Mouse (Mus musculus) spleen, postnatal 36 days (tissue): ENCODE measurements around the gene H6pd.

Source experiments
- DNase-seq, 2 experiments: peaks; one replicate each; pipeline ENCODE4 v3.0.0; 2022; ENCODE audit warnings: low spot score in 2 of 2, mixed read lengths in 1 of 2

The H6pd gene

GRCm38 (mm10) chr4:149975730-149976254 is 33.0 kb downstream of the H6pd start:
- DNase-seq, result no peak

GRCm38 (mm10) chr4:149975291-149975690 is 33.5 kb downstream of the H6pd start:
- no peak for DNase-seq

DNA sequence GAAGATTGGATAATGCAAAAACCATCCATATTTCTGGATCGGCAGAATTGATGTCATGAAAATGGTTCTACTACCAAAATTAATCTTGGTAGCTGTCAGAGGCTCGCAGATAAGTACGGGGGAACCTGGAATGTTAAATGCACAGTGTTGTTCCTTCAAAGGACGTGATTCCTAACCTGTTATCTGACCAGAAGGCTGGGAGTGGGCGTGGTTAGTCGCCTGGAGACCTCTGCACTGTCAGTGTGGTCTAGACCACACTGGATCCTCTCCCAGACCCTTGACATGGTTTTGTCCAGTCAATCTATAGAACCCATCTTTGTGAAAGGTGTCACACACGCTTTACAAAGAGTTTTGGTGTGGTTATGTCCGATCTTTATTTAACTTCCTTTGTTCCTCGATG is 37.4 kb downstream of the H6pd start:
- no peak for DNase-seq

DNA sequence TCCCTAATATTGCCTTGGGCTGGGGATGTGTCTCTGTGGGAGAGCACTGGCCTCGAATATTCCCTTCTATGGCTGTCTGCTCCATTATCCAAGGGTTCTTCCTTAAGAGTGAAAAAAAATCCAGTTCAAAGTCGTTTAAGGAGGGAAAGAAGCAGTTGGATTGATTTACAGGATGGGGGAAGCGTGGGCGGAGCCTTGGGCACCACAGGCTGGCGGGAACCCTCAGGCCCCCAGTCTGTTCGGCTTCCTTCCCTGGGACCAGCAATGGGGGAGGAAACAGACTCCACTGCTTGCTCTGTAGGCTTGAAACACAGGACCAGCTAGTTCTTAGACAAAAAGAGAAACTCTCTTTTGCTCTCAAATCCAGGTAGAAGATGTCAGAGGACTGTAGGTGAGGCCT is 40.3 kb downstream of the H6pd start:
- no peak for DNase-seq

- no peak for DNase-seq
Observed at GRCm38 (mm10) chr4:149966963-149967362, 41.9 kb downstream of the H6pd start.

DNA sequence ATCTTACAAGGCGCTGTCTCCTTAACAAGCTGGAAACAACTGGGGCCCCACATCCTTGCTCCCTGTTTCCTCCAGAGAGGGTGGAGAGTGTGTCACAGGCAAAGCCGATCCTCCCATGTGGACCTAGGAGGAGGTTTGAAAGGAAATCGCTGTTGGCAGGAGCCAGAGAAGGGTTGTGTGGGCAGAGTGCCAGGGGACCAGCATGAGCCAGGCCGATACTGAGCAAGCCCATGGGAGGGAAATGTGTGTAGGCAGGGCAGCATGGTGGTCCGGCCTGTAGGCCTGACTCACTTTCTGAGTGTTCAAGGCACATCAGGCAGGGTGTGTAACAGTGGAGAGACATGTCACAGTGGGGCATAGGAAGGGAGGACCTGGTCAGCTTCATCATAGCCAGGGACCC is 42.6 kb downstream of the H6pd start:
- no peak for DNase-seq

- no peak for DNase-seq
Observed at GRCm38 (mm10) chr4:149965672-149966071, 43.2 kb downstream of the H6pd start.

GRCm38 (mm10) chr4:149965242-149965641 is 43.6 kb downstream of the H6pd start:
- DNase-seq, result no peak

- DNase-seq, result no peak
Observed at GRCm38 (mm10) chr4:149964770-149965169, 44.1 kb downstream of the H6pd start.

DNA sequence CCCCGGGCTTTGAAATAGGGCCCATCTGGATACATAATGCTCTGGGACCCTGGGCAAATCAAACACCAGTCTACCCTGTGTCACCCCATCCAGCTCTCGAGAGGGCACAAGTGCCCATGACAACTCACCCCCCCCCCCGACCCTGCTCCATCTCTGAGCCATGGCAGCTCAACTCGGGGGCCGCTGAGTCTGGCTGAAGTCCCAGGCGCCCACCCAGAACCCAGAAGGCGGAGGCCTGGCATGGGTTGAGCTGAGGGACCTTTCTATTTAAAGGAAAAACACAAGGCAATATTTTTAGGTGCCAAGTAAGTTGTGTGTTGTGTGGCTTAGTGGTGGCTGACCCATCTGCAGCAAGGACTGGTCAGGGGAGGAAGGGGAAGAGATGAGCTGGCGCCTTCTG is 44.5 kb downstream of the H6pd start:
- no peak for DNase-seq

DNA sequence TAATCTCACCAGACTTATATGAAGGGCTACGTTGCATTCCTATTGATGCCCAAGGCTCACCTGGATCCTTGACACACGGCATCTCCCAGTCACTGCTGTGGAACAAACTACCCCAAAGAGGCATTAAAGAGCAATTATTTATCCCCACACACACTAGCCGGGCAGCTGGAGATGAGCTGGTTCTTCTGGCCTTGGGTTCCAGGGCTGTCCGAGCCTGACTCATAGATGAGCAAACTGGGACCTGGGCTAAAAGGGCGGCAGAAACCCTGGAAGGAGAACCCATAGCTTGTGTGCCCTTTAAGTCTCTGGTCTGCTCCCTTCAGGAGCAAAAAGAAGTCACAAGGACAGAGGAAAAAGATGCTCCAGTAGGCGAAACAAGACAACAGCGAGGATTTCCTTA is 48.4 kb downstream of the H6pd start:
- no peak for DNase-seq

DNA sequence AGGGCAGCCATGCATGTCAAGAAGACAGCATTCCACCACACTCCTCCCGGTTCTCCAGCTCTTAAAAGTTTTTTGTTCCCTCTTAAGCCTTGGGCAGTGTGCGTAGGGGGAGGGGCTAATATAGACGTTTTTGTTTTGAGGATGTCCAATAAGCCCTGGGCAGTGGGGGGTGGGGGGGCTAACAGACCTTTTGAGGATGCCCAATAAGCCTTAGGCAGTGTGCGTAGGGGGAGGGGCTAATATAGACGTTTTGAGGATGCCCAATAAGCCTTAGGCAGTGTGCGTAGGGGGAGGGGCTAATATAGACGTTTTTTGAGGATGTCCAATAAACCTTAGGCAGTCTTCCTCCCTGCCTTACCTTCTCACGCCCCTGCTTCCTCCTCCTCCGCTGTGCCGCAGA is 49.0 kb downstream of the H6pd start:
- DNase-seq, result no peak

DNA sequence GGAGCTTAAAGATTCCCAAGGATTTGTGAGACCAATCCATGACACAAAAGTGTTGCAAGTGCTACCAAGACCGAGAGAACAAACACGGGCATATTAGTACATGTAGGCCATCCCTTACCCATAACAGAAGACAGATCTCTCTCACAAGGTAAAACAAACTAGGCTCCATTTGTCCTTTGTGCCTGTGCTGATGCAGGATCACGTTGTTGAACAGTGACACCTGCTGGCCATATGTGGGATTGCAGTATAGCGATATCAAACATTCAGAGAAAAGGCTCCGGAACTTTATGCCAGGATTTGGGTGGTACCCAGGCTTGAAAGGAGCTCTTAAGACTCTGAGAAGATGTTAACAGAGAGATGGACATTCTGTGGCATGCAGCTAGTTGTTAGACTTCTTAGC is 50.3 kb downstream of the H6pd start:
- peak; percentile 53 to 61 for DNase-seq

DNA sequence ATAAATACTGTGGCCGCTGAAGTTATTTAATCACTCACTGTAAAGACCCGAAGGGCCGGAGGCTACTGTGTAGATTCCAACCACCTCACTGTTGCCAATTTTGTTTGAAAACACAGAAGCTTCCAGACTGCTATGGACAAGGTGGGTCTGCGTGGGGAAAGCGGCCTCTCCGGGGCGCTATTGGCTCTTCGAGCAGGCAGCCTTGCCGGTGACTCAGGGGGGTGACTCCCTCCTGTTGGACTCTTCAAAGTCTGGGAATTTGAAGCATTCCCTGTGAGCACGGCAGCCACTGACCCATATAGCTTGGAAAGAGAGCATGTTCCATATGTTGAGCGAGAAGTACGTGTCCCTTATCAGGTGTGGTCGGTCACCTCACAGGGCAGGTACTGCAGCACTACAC is 52.8 kb downstream of the H6pd start:
- no peak for DNase-seq

GRCm38 (mm10) chr4:149955631-149956030 is 53.2 kb downstream of the H6pd start:
- no peak for DNase-seq

GRCm38 (mm10) chr4:149954893-149955439 is 53.9 kb downstream of the H6pd start, which contains the start of gene Spsb1:
TSS of gene Spsb1 (minus strand) at chr4:149955043.
- DNase-seq, result peak; percentile 96

DNA sequence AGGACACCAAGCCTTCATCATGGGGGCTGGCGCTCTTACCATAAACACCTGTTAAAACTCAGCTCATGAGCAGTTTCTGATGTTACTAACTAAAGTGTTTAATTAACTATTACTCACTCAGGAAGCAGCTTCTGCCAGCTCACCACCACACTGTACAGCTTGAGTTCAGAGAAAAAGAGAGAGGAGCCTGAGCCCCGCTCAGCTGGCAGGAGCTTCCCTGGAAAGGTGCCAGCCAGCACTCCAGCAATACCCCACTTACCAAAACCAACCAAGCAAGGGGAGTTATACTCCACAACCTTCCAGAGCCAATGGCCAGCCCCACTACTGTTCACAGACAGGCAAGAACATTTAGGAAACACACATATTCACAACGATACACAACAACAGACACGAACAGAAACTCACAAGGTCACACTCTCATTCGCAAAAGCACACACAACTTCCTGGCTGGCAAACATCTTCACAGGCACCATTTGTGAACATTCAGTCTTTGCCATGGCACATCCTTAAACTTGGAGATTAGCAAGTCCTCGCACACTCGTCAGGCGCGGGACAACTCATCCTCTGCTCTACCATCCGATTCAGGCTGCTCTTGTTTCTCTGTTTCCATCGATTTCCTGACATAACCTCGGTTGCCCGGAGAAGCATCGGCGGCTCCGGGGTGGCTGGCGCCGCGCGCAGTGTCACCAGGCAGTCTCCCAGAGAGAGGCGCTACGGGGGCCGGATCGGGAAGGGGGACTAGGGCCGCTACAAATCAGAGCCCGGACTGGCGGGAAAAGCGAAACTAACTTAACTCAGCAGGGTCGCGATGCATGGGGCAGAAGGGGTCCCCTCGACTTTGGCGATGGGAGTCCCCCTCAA is 55.0 kb downstream of the H6pd start:
- DNase-seq, result no peak

DNA sequence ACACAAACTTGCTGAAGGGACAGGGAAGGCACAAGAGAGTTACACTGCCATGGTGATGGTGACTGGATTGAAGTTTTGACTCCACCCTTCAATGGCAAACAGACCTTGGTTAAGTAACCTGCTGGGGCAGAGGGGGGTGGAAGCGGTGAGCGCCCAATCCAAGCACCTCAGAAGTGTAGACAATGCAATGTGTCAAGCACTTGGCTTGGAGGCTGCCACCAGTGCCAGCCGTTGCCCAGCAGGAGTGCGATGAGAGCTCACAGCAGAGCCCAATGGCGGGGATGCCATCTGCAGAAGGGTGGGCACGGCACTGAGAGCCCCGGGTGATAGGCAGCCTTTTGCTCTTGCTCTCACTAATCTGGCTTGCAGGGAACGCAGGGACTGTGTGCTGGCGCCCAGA is 56.6 kb downstream of the H6pd start:
- DNase-seq, result no peak

- DNase-seq, result no peak
Observed at GRCm38 (mm10) chr4:149951201-149951600, 57.6 kb downstream of the H6pd start.

DNA sequence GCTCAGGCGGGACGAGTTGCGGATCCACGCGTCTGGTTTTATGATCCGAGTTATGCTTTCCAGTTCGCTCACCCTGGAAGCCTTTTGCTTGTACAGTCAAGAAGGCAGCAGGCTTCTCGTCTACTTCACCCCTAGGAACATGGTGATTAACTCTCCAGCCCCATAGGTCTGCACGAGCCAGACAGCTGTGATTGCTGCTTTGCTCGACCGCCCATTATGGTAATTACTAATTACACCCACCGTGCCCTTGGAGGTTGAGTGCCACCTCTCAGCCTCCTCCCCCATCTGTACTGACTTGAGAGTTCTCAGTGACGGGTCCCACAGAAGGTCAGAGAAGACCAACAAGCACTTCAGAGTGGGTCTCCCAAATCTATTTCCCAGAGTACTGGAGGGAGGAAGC is 59.1 kb downstream of the H6pd start:
- no peak for DNase-seq

GRCm38 (mm10) chr4:149948119-149948518 is 60.7 kb downstream of the H6pd start:
- no peak for DNase-seq

DNA sequence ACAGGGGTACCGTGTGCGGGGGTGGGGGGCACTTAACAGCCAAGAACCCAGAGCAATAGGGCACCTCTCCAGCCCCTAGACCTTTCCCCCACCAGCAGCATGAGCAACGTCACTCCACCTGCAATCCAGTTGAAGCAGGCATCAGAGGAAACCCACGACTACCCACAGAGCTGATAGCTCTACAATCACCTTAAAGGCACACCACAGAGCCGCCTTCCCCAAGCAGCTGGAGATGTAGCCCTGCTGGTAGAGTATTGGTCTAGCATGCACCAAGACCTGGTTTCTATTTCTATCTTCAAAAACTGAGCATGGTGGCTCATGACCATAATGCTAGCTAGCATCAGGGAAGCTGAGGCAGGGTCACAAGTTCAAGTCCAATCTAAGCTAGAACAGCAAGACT is 61.4 kb downstream of the H6pd start:
- DNase-seq, result no peak

GRCm38 (mm10) chr4:149945194-149945593 is 63.6 kb downstream of the H6pd start:
- DNase-seq, result no peak
